Mouse (Mus musculus) testis, adult 2 months (tissue): Measurements from ENCODE around the gene Tsga10ip. TPM values are rescaled to one million over a fixed set of nuclear protein-coding genes. Genes with fewer than 3 reads are reported as not detected.

Experiments
- H3K27ac ChIP-seq: fragments of 200-500 bp; 2 replicates; pipeline ENCODE4 v1.5.1; 2012; ENCODE audit warnings: low read depth, low read length; ENCODE audit not compliant: control insufficient read depth, insufficient read depth
- H3K27me3 ChIP-seq: fragments of 200-500 bp; 2 replicates; pipeline ENCODE4 v1.6.1; 2012; ENCODE audit warnings: mild to moderate bottlenecking, low read length, moderate library complexity; ENCODE audit not compliant: control insufficient read depth, insufficient read depth
- H3K36me3 ChIP-seq: fragments of 200-500 bp; 2 replicates; pipeline ENCODE4 v1.6.1; 2012; ENCODE audit warnings: mild to moderate bottlenecking, low read length; ENCODE audit not compliant: control insufficient read depth, insufficient read depth
- H3K4me1 ChIP-seq: fragments of 200-500 bp; 2 replicates; pipeline ENCODE4 v1.6.1; 2012; ENCODE audit warnings: low read length; ENCODE audit not compliant: control insufficient read depth, insufficient read depth
- H3K4me3 ChIP-seq: fragments of 200-500 bp; 2 replicates; pipeline ENCODE4 v1.5.1; 2012; ENCODE audit warnings: low read depth, mild to moderate bottlenecking, low read length, moderate library complexity, mixed read lengths; ENCODE audit not compliant: control insufficient read depth
- CTCF ChIP-seq: fragments of 200-500 bp; IDR thresholded peaks from 2 replicates; pipeline ENCODE4 v1.5.1; 2012; ENCODE audit warnings: low read depth, mild to moderate bottlenecking, inconsistent platforms, low read length, moderate library complexity; ENCODE audit not compliant: control insufficient read depth, insufficient read depth, insufficient replicate concordance
- POLR2A ChIP-seq: fragments of 200-500 bp; IDR thresholded peaks from 2 replicates; pipeline ENCODE4 v1.6.1; 2012; ENCODE audit warnings: low read depth, mild to moderate bottlenecking, inconsistent platforms, low read length, moderate library complexity; ENCODE audit not compliant: control insufficient read depth
- polyA plus RNA-seq: library from polyadenylated mRNA; depleted of rRNA; stranded (reverse); fragments of >200 nt; gene quantifications from 2 replicates; pipeline ENCODE4 v1.2.3, GENCODE M21; 2012

The Tsga10ip gene
- polyA plus RNA-seq, 1 experiment = 353 TPM

DNA sequence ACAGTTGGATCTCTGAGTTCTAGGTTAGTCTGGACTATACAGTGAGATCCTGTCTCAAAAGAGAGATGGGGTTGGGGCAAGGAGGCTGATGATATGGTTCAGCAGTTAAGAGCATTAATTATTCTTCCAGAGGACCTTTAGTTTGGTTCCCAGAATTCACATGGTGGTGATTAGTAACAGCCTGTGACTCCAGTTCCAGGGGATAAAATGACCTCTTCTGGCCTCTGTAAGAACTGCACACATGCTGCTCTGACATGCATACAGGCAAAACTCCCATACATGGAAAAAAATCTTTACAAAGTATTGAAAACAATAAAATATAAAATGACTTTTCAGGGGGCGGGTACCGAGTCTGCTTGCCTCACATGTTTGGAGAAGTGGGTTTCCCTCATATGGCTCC lies 25.8 kb upstream of the Tsga10ip start:
- no peaks in the 10 kb centered on the region; the same call in 1 of the 2 replicates for H3K36me3 ChIP-seq
- TF ChIP-seq CTCF (no peak), POLR2A (no peak)
- H3K27ac ChIP-seq = no peak overlapping the region
- H3K4me3 ChIP-seq = no peak overlapping the region
- no peaks in the 10 kb centered on the region for H3K27me3 ChIP-seq
- H3K4me1 ChIP-seq = peaks cover 21% of the 10 kb centered on the region

DNA sequence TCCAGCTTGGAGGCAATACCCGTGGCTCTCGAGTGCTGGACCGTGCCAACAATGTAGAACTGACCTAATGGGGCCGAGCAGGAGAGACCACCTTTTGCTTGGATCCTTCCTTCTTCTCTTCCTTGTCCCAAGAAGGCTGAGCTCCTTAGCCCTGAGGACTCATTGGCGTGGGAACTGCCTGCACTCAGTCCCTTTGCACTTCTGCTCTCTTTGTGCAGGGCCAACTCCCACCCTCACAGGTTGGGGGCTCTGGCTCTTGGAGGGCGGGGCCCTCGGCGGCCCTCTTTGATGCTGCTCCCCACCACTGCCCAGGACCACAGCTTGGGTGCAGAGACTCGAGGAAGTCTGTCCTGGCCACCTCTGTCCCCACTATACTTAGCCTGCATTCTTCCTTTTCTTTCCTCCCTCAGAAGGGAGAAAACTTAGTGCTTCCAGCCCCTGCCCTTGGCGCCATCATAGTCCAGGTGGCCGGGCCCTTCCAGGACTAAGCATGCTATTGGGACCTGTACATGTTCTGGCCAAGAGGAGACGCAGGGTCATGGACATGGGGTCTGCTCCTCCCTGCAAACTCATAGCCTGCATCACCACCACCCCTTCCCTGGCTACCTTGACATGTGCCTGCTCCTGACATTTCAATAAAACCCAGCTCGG lies 24.4 kb upstream of the Tsga10ip start:
- no peaks in the 10 kb centered on the region for H3K27me3 ChIP-seq
- peaks cover 24% of the 10 kb centered on the region for H3K4me1 ChIP-seq
- no peak overlapping the region for H3K4me3 ChIP-seq
- H3K36me3 ChIP-seq = peaks cover 2% of the 10 kb centered on the region
- TF ChIP-seq POLR2A = no peak
- no peak for TF ChIP-seq CTCF
- no peak overlapping the region for H3K27ac ChIP-seq

DNA sequence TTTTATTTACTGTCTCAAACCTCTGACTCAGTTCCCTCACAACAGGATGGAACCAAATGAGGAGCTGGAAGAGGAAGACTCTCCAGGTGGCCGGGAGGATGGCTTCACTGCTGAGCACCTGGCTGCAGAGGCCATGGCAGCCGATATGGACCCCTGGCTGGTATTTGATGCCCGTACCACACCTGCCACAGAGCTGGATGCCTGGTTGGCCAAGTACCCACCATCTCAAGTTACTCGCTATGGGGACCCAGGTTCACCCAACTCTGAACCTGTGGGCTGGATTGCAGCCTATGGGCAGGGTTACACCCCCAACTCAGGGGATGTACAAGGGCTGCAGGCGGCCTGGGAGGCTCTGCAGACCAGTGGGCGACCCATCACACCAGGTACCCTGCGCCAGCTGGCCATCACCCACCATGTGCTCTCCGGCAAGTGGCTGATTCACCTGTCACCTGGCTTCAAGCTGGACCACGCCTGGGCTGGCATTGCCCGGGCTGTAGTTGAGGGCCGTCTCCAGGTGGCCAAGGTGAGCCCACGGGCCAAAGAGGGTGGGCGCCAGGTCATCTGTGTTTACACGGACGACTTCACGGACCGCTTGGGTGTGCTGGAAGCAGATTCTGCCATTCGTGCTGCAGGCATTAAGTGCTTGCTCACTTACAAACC lies 23.7 kb upstream of the Tsga10ip start:
- peaks cover 24% of the 10 kb centered on the region for H3K4me1 ChIP-seq
- peak overlapping the region; percentile 99 for H3K4me3 ChIP-seq
- H3K36me3 ChIP-seq = peaks cover 2% of the 10 kb centered on the region
- H3K27ac ChIP-seq = peak overlapping the region; percentile 88
- H3K27me3 ChIP-seq = no peaks in the 10 kb centered on the region
- TF ChIP-seq POLR2A = no peak
- TF ChIP-seq CTCF = no peak

DNA sequence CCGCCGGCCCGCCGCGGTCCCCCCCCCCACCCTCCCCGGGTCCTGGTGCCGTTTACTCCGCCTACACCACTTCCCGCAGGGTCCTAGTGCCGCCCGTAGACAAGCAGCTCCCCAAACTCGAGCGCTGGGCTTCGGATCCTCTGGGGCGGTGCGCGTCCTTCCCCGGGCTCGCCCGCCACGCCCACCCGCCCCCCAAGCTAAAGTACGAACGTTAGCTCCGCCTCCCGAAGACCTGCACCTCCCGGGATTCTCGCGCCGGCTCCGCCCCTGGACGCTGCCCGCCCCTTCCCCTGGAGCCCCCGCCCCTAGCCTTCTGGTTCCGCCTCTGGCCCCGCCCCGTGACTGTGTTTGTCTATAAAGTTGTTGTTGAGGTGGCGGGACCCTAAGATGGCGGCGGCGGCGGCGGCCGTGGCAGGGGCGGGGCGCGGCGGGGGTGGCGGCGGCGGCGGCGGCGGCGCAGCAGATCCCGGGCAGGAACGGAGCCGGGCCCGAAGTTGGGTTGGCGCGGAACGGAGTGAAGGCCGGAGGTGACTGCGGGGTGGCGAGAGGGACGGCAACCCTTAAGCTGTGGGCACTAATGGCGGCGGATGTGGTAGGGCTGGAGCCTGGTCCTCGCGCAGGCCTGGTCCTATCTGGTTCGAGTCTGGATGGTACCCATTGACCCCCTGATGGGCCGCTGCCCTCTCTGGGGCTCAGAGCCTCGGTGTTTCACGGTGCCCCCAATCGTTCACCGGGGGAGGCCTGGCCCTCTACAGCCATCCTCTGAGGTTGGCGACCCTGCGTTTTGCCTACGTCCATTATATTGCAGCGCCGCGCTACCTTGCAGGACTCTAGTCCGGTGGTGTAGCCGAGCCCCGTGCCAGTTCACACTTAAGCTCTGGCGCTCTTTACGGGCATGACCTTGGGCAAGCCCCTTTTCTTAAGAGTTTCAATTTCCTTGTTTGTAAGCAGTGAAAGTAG lies 22.7 kb upstream of the Tsga10ip start, which contains the start of the genes Drap1 and AI837181:
Gene Drap1, minus strand, starts transcription at position 198 of the 960 bp plus-strand sequence.
Gene AI837181, plus strand, starts transcription at position 363 of the 960 bp plus-strand sequence.
- peaks cover 24% of the 10 kb centered on the region for H3K4me1 ChIP-seq
- H3K4me3 ChIP-seq = peak within 1 kb of the TSS; percentile 99
- peaks cover 2% of the 10 kb centered on the region for H3K36me3 ChIP-seq
- TF ChIP-seq CTCF (no peak), POLR2A (peak; percentile 60)
- H3K27me3 ChIP-seq = no peaks in the 10 kb centered on the region
- peak within 1 kb of the TSS; percentile 88 for H3K27ac ChIP-seq

DNA sequence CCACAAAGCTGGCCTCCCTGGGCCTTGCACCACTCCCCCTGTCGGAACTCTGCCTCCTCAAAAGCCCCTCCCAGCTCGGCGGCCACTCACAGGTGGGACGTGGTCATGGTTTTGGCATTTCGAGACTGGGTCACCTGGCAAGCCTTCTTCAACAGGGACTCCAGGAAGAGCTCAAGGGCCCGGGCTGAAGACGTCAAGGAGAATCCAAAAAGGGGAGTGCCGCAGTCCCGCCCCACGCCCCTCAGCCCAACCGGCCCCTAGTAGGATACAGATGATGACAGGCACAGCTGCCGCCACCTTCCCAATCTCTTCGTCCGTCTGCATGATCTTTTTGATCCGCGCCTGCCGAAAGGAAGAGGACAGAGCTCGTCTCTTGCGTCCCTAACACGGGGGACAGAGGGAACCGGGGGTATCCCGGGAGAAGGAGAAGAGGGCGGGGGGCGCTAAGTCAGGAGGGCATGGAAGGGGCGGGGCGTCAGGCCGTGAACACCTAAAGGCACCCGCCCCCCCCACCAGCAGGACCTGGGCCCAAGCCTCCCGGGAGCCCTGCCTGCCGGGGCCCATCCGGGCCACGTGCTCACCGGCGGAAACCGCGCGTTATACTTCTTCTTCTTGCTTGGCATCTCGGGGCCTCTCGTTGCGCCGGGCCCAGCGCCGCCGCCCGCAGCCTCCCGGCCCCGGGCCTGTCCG lies 21.9 kb upstream of the Tsga10ip start:
- TF ChIP-seq CTCF = no peak
- TF ChIP-seq POLR2A = no peak; the same call in 1 of the 2 replicates
- Histone ChIP-seq H3K4me3 (peak overlapping the region; percentile 95), H3K36me3 (peaks cover 2% of the 10 kb centered on the region), H3K4me1 (peaks cover 24% of the 10 kb centered on the region), H3K27ac (peak overlapping the region; percentile 55), H3K27me3 (no peaks in the 10 kb centered on the region)

DNA sequence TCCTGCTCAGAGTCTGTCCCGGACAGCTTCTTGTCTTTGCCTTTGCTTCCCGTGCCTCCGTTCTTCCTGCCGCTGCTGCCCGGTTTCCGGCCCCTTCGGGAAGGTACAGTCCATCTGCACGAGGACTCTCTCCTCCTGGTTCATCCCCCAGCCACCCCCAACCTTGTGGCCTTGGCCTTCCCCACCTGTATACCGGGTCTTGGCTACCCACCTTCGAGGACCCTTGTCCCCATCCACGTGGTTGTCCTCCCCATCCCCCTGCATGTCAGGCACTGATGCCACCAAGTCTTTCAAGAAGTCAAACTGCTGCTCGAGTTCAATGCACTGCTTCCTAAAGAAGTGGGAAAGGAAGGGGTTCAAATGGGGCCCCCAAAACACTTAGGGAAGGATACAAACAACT lies 21.2 kb upstream of the Tsga10ip start:
- Histone ChIP-seq H3K27me3 (no peaks in the 10 kb centered on the region), H3K4me3 (peak overlapping the region; percentile 95), H3K27ac (peak overlapping the region; percentile 55; the same call in 1 of the 2 replicates), H3K36me3 (peaks cover 2% of the 10 kb centered on the region), H3K4me1 (peaks cover 24% of the 10 kb centered on the region)
- TF ChIP-seq CTCF (no peak), POLR2A (no peak)
